Comparison of ENCODE assay signal across 9 mouse cellular contexts in the genomic region with DNA sequence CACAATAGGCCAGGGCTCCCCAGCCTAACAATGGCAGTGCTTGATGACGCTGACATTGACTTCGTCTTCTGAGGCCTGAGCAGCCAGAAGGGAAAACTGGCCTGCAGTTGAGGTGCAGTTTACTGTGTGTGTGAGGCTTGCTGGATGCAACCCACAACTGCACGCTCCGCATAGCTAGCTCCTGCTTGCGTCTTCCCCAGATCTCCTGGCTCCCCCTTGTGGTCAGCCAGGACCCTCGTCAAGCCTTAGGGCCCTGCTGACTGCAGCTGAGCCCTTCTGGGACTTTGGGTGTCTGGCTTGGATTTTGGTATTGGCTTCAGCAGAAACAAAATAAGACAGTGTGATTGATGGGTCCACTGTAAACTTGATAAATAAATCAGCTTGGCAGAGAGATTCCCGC.
A peak's percentile ranks its signal among the peaks of the same experiment; 100 is the strongest.
DNase-seq lines count a peak whose midpoint lies in the region; ATAC-seq lines count a peak whose summit lies in the region.
"Had no signal": no experiment of that assay in that cellular context is flagged by ENCODE, and none has a peak within 500 bp of the region (broad histone marks: within the 10 kb centered on the region; RNA-seq: fewer than 3 reads in every experiment).

No protein-coding gene starts in this region.

- WGBS in forebrain, embryonic 13.5 days, result 9% methylated on average over 7 of the region's 7 CpGs
- WGBS in hindbrain, embryonic 12.5 days, result 10% methylated on average over 7 of the region's 7 CpGs

- H3K27ac ChIP-seq in forebrain, embryonic 13.5 days, result no peak overlapping the region
- no peak overlapping the region for H3K27ac ChIP-seq in hindbrain, embryonic 12.5 days
- H3K27ac ChIP-seq: limb, embryonic 12.5 days had no signal

- no peaks in the 10 kb centered on the region for H3K36me3 ChIP-seq in forebrain, embryonic 13.5 days (ENCODE audit: poor library complexity, severe bottlenecking)
- no peaks in the 10 kb centered on the region for H3K36me3 ChIP-seq in hindbrain, embryonic 12.5 days
- H3K36me3 ChIP-seq: limb, embryonic 12.5 days had no signal

- peak; percentile 73 for DNase-seq in MN1 (ENCODE audit: low spot score)
- peak; percentile 27 for DNase-seq in c-Kit-positive CD71-positive TER-119-negative erythroid progenitor cells, embryonic 14.5 days (ENCODE audit: low read depth)
- DNase-seq in layer of hippocampus, postnatal 36 days, result peak; percentile 59 to 67
- peak; percentile 11 to 12 for DNase-seq in right cerebral cortex, postnatal 36 days (ENCODE audit: low spot score in 2 of 2)
- peak; percentile 81 for DNase-seq in urinary bladder, postnatal 25 days (ENCODE audit: low spot score)

- H3K9me3 ChIP-seq in forebrain, embryonic 13.5 days (replicated peaks), result no peaks in the 10 kb centered on the region
- H3K9me3 ChIP-seq in hindbrain, embryonic 12.5 days (replicated peaks), result no peaks in the 10 kb centered on the region
- H3K9me3 ChIP-seq: limb, embryonic 12.5 days had no signal

- H3K9ac ChIP-seq in forebrain, embryonic 13.5 days, result no peak overlapping the region
- H3K9ac ChIP-seq in hindbrain, embryonic 12.5 days, result no peak overlapping the region

- peaks cover 30% of the 10 kb centered on the region for H3K4me1 ChIP-seq in forebrain, embryonic 13.5 days
- H3K4me1 ChIP-seq in hindbrain, embryonic 12.5 days, result peaks cover 24% of the 10 kb centered on the region

- no peak overlapping the region for H3K4me3 ChIP-seq in forebrain, embryonic 13.5 days
- H3K4me3 ChIP-seq in hindbrain, embryonic 12.5 days, result no peak overlapping the region
- H3K4me3 ChIP-seq: limb, embryonic 12.5 days had no signal

- 0 out of 2 replicates have a peak, but pooled peaks have one; percentile 58 for ATAC-seq in forebrain, embryonic 13.5 days
- ATAC-seq in hindbrain, embryonic 12.5 days (ENCODE audit: low FRiP score), result 0 out of 2 replicates have a peak, but pooled peaks have one; percentile 57
- ATAC-seq in megakaryocyte-erythroid progenitor cell, adult 5-6 weeks (replicated peaks; ENCODE audit: low FRiP score, low TSS enrichment, poor library complexity, severe bottlenecking), result peak; percentile 67

- no peak overlapping the region for H3K4me2 ChIP-seq in forebrain, embryonic 13.5 days
- H3K4me2 ChIP-seq in hindbrain, embryonic 12.5 days (replicated peaks), result no peak overlapping the region
- H3K4me2 ChIP-seq: limb, embryonic 12.5 days had no signal

- H3K27me3 ChIP-seq in forebrain, embryonic 13.5 days, result peaks cover 85% of the 10 kb centered on the region
- peaks cover 82% of the 10 kb centered on the region for H3K27me3 ChIP-seq in hindbrain, embryonic 12.5 days

Comparison
In these comparisons a context has a peak if more than half of its experiments do, and no peak if none do; other contexts are left out.
1. DNase-seq: peak in every context shown above with its lines; median percentile 81 in urinary bladder, postnatal 25 days; 73 in MN1; 63 in layer of hippocampus, postnatal 36 days; 27 in c-Kit-positive CD71-positive TER-119-negative erythroid progenitor cells, embryonic 14.5 days; 12 in right cerebral cortex, postnatal 36 days.